Mouse (Mus musculus) granulocyte monocyte progenitor cell, adult 5-6 weeks (primary cell): ENCODE results near the gene Aif1. TPM values are rescaled to one million over a fixed set of nuclear protein-coding genes. Genes with fewer than 3 reads are reported as not detected.
A peak's percentile ranks its signal among the peaks of the same experiment; 100 is the strongest.

Experiments used
- ATAC-seq: replicated peaks from 2 replicates; pipeline ENCODE4 v1.8.0; 2016; ENCODE audit warnings: mild to moderate bottlenecking, moderate TSS enrichment, inconsistent platforms; ENCODE audit not compliant: poor library complexity, severe bottlenecking
- total RNA-seq, 2 experiments: library from RNA; stranded (forward) in 1 of 2; stranded (reverse) in 1 of 2; fragments of 200-712, 200-1000 nt in 1 of 2; fragments of >200 nt in 1 of 2; fragmentation: Nextera tagmentation in 1 of 2; gene quantifications; 2 replicates each; pipeline ENCODE4 v1.2.3; 2014 to 2017

Aif1 gene
- total RNA-seq (2014; fragmentation: Nextera tagmentation) (15.1 and 20.8 TPM in 2 replicates), total RNA-seq (2017) (7.8 and 14.3 TPM in 2 replicates)

- no peak for ATAC-seq
These were observed at the start of gene Aif1 for GRCm38 (mm10) chr17:35175968-35176367. Aif1 (minus strand) TSS chr17:35176068.

GRCm38 (mm10) chr17:35225456-35225855, 49.6 kb upstream of the Aif1 start:
- ATAC-seq, result no peak

GRCm38 (mm10) chr17:35224641-35225040, 48.8 kb upstream of the Aif1 start:
- no peak for ATAC-seq

GRCm38 (mm10) chr17:35222299-35222698, 46.4 kb upstream of the Aif1 start:
- ATAC-seq, result peak; percentile 42

GRCm38 (mm10) chr17:35220156-35220952, 44.5 kb upstream of the Aif1 start, which contains the start of gene Gm16181:
Gm16181 (plus strand) TSS chr17:35220834.
- ATAC-seq, result peak; percentile 5; the same call in 1 of the 2 replicates

GRCm38 (mm10) chr17:35219601-35220041, 43.8 kb upstream of the Aif1 start:
- peak; percentile 71 for ATAC-seq

GRCm38 (mm10) chr17:35218516-35219193, 42.8 kb upstream of the Aif1 start:
- peak; percentile 36 for ATAC-seq

- ATAC-seq, result no peak
These were observed 37.2 kb upstream of the Aif1 start for GRCm38 (mm10) chr17:35213071-35213470.

GRCm38 (mm10) chr17:35210593-35210992, 34.7 kb upstream of the Aif1 start:
- ATAC-seq, result no peak

GRCm38 (mm10) chr17:35209785-35210535, 34.1 kb upstream of the Aif1 start:
- ATAC-seq, result peak; percentile 80

- no peak for ATAC-seq
These were observed 29.5 kb upstream of the Aif1 start for GRCm38 (mm10) chr17:35205380-35205769.

GRCm38 (mm10) chr17:35204494-35205379, 28.9 kb upstream of the Aif1 start, which contains the start of gene Lta:
Lta (minus strand) TSS chr17:35205351.
- ATAC-seq, result no peak

GRCm38 (mm10) chr17:35202442-35202841, 26.6 kb upstream of the Aif1 start:
- no peak for ATAC-seq

- peak; percentile 58 for ATAC-seq
These were observed 25.9 kb upstream of the Aif1 start, which contains the start of gene Tnf for GRCm38 (mm10) chr17:35201787-35202186. Tnf (minus strand) TSS chr17:35202007.

- 0 out of 2 replicates have a peak, but pooled peaks have one; percentile 8 for ATAC-seq
These were observed 25.3 kb upstream of the Aif1 start for GRCm38 (mm10) chr17:35201128-35201527.

- ATAC-seq, result peak; percentile 80
These were observed 24.5 kb upstream of the Aif1 start for GRCm38 (mm10) chr17:35200398-35200797.

GRCm38 (mm10) chr17:35198946-35199345, 23.1 kb upstream of the Aif1 start:
- no peak for ATAC-seq

- ATAC-seq, result no peak
These were observed 22.2 kb upstream of the Aif1 start for GRCm38 (mm10) chr17:35198029-35198428.

GRCm38 (mm10) chr17:35197126-35197525, 21.3 kb upstream of the Aif1 start:
- ATAC-seq, result no peak

GRCm38 (mm10) chr17:35196321-35196641, 20.4 kb upstream of the Aif1 start:
- ATAC-seq, result no peak
